Mouse (Mus musculus) kidney, postnatal 0 days (tissue): Measurements from ENCODE around the gene Mdm4. TPM values are rescaled to one million over a fixed set of nuclear protein-coding genes. Genes with fewer than 3 reads are reported as not detected.
A peak's percentile ranks its signal among the peaks of the same experiment; 100 is the strongest.

Experiments used
- ATAC-seq: fragments of 200-750 bp; cut with Nextera tagmentation; replicated peaks from 2 replicates; pipeline ENCODE4 v1.8.0; 2017; ENCODE audit warnings: low read depth, moderate number of reproducible peaks, moderate TSS enrichment, moderate library complexity; ENCODE audit not compliant: low FRiP score
- DNase-seq: peaks from one replicate; pipeline ENCODE4 v3.0.0-alpha.2; 2016; ENCODE audit warnings: low spot score
- H3K27ac ChIP-seq: fragments of 300-500 bp; sonication (generic); 2 replicates; pipeline ENCODE4 v1.5.1; 2014; ENCODE audit warnings: mild to moderate bottlenecking
- H3K27me3 ChIP-seq: fragments of 300-500 bp; sonication (generic); 2 replicates; pipeline ENCODE4 v1.6.1; 2014; ENCODE audit warnings: low read length, mixed read lengths; ENCODE audit not compliant: insufficient read depth
- H3K36me3 ChIP-seq: fragments of 300-500 bp; sonication (generic); 2 replicates; pipeline ENCODE4 v1.6.1; 2014; ENCODE audit warnings: low read length, mixed read lengths; ENCODE audit not compliant: insufficient read depth
- H3K4me1 ChIP-seq: fragments of 300-500 bp; sonication (generic); replicated peaks from 2 replicates; pipeline ENCODE4 v1.6.1; 2014; ENCODE audit warnings: antibody characterized with exemption, low read length, mixed read lengths; ENCODE audit not compliant: insufficient read depth
- H3K4me2 ChIP-seq: fragments of 300-500 bp; sonication (generic); 2 replicates; pipeline ENCODE4 v1.6.1; 2014; ENCODE audit warnings: mild to moderate bottlenecking, low read length, moderate library complexity, mixed read lengths
- H3K4me3 ChIP-seq: fragments of 300-500 bp; sonication (generic); replicated peaks from 2 replicates; pipeline ENCODE4 v1.5.1; 2014; ENCODE audit warnings: low read depth, low read length
- H3K9ac ChIP-seq: fragments of 300-500 bp; sonication (generic); 2 replicates; pipeline ENCODE4 v1.6.1; 2014; ENCODE audit warnings: low read depth, low read length
- H3K9me3 ChIP-seq: fragments of 300-500 bp; sonication (generic); replicated peaks from 2 replicates; pipeline ENCODE4 v1.6.1; 2016; ENCODE audit warnings: low read length, inconsistent platforms, mixed read lengths
- CTCF ChIP-seq: IDR thresholded peaks from 2 replicates; pipeline ENCODE4 v1.5.1; 2016; ENCODE audit warnings: antibody characterized with exemption, low read depth, mild to moderate bottlenecking, moderate library complexity
- WGBS: fragments of 180-500 bp; shearing (Covaris S2); extraction: QIAGEN DNeasy Blood & Tissue Kit; methylation state at CpG from one replicate; pipeline ENCODE4 v1.1.7; 2014; 5-methylcytosine and 5-hydroxymethylcytosine counted together
- polyA plus RNA-seq: library from polyadenylated mRNA; unstranded; fragments of >200 nt; fragmentation: Nextera tagmentation; extraction: Ambion mirVana; gene quantifications from 2 replicates; pipeline ENCODE4 v1.2.1, GENCODE M21; 2015

The Mdm4 gene
- polyA plus RNA-seq, 1 experiment from 2014 or later = 16.7 TPM

GRCm38 (mm10) chr1:132981232-132981631, 49.1 kb downstream of the Mdm4 start:
- ATAC-seq = no peak
- Histone ChIP-seq H3K9ac (no peak overlapping the region), H3K27me3 (no peaks in the 10 kb centered on the region), H3K36me3 (peaks cover 18% of the 10 kb centered on the region; the same call in 1 of the 2 replicates), H3K27ac (no peak overlapping the region), H3K4me2 (no peak overlapping the region), H3K4me1 (no peaks in the 10 kb centered on the region), H3K4me3 (no peak overlapping the region), H3K9me3 (no peaks in the 10 kb centered on the region)
- no peak for DNase-seq
- no peak for TF ChIP-seq CTCF
- WGBS = 88% methylated on average over 6 of the region's 6 CpGs

- DNase-seq (no peak), ATAC-seq (no peak)
- H3K4me2 ChIP-seq = no peak overlapping the region
- no peak overlapping the region for H3K4me3 ChIP-seq
- no peak for TF ChIP-seq CTCF
- no peaks in the 10 kb centered on the region for H3K9me3 ChIP-seq
- H3K36me3 ChIP-seq = no peaks in the 10 kb centered on the region
- no peak overlapping the region for H3K9ac ChIP-seq
- H3K27me3 ChIP-seq = no peaks in the 10 kb centered on the region
- H3K4me1 ChIP-seq = no peaks in the 10 kb centered on the region
- H3K27ac ChIP-seq = no peak overlapping the region
- WGBS = 63% methylated on average over 1 of the region's 1 CpGs
Measured at GRCm38 (mm10) chr1:132977402-132977801, 53.0 kb downstream of the Mdm4 start.

DNA sequence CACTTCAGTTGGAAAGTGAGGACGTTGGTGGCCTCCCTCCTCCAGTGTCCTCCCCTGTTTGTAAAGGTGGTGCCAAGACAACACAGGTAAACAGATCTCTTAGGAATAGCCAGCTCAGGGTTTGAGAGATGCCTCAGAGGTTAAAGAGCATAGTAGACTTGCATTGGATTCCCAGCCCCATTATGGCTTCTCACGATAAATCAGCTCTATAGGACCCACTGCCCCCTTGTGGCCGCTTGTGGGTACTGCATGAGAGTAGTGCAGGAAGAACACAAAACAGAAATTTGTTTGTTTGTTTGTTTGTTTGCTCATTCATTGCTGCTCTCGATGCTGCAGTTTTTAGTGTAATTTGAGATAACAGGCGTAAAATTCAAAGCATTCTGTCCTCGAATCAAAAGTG, 61.7 kb downstream of the Mdm4 start:
- H3K9ac ChIP-seq = no peak overlapping the region
- 30% methylated on average over 6 of the region's 6 CpGs for WGBS
- no peak overlapping the region for H3K4me2 ChIP-seq
- no peaks in the 10 kb centered on the region for H3K4me1 ChIP-seq
- H3K9me3 ChIP-seq = no peaks in the 10 kb centered on the region
- TF ChIP-seq CTCF = peak; percentile 82
- no peaks in the 10 kb centered on the region for H3K36me3 ChIP-seq
- peak; percentile 46 for DNase-seq
- H3K27me3 ChIP-seq = no peaks in the 10 kb centered on the region
- H3K4me3 ChIP-seq = no peak overlapping the region
- no peak overlapping the region for H3K27ac ChIP-seq
- no peak for ATAC-seq

GRCm38 (mm10) chr1:132964691-132965090, 65.7 kb downstream of the Mdm4 start:
- H3K4me3 ChIP-seq = no peak overlapping the region
- TF ChIP-seq CTCF = no peak
- 84% methylated on average over 4 of the region's 4 CpGs for WGBS

DNA sequence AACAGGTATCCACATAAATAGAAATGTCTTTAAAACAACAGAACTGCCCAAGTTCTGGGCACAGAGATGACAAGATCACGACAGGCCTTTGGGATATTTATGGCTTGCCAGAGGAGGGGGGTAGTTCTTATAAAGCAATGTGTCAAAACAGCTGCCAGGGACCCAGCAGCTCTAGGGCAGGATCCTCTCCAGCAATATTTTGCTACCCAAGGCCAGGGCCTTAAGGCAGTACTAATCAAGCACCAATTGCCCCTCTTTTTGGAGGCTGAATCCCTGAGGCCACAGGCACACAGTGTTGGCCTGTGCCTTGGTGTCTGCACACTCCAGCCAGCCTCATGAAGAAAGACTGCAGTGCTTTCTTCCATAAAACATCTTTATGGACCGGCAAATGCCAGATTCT, 66.3 kb downstream of the Mdm4 start:
- Histone ChIP-seq H3K9me3 (no peaks in the 10 kb centered on the region), H3K4me3 (no peak overlapping the region), H3K4me1 (no peaks in the 10 kb centered on the region), H3K4me2 (no peak overlapping the region), H3K9ac (no peak overlapping the region), H3K27ac (no peak overlapping the region), H3K36me3 (no peaks in the 10 kb centered on the region), H3K27me3 (no peaks in the 10 kb centered on the region)
- DNase-seq (no peak), ATAC-seq (no peak)
- TF ChIP-seq CTCF = no peak
- WGBS = 71% methylated on average over 2 of the region's 2 CpGs

More at GRCm38 (mm10) chr1:132964691-132965090, 65.7 kb downstream of the Mdm4 start:
- DNase-seq = no peak
- no peak for ATAC-seq
- H3K9me3 ChIP-seq = no peaks in the 10 kb centered on the region
- no peak overlapping the region for H3K4me2 ChIP-seq
- no peaks in the 10 kb centered on the region for H3K36me3 ChIP-seq
- no peak overlapping the region for H3K27ac ChIP-seq
- no peaks in the 10 kb centered on the region for H3K27me3 ChIP-seq
- H3K4me1 ChIP-seq = no peaks in the 10 kb centered on the region
- no peak overlapping the region for H3K9ac ChIP-seq

- ATAC-seq (no peak), DNase-seq (no peak)
- Histone ChIP-seq H3K27ac (no peak overlapping the region), H3K4me1 (no peaks in the 10 kb centered on the region), H3K9me3 (no peaks in the 10 kb centered on the region), H3K36me3 (no peaks in the 10 kb centered on the region), H3K4me2 (no peak overlapping the region), H3K4me3 (no peak overlapping the region), H3K9ac (no peak overlapping the region), H3K27me3 (no peaks in the 10 kb centered on the region)
- no peak for TF ChIP-seq CTCF
- 84% methylated on average over 3 of the region's 3 CpGs for WGBS
Measured at GRCm38 (mm10) chr1:132961751-132962150, 68.6 kb downstream of the Mdm4 start.

DNA sequence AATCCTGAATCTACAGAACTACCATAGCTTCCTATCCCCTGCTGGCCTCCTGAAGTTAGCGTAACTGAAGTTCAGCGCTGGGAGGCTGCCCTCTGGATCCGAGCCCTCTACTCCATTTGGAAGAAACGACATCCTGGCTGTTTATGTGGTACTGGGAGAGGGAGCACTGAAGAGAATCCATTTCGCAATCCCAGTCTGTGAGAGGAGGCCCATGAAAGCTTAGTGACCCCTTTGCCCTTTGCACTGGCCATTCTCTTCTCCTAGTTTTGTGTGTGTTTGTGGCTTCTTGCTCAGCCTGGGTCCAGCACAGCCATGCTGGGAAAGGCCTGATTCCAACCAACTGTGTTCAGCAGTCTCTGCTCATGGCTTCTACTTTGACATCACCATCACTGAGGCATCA, 73.6 kb downstream of the Mdm4 start:
- DNase-seq = no peak
- no peak overlapping the region for H3K4me2 ChIP-seq
- 74% methylated on average over 5 of the region's 5 CpGs for WGBS
- H3K9me3 ChIP-seq = no peaks in the 10 kb centered on the region
- no peak for TF ChIP-seq CTCF
- H3K4me1 ChIP-seq = no peaks in the 10 kb centered on the region
- no peak overlapping the region for H3K4me3 ChIP-seq
- no peak overlapping the region for H3K27ac ChIP-seq
- H3K9ac ChIP-seq = no peak overlapping the region
- no peaks in the 10 kb centered on the region for H3K36me3 ChIP-seq
- no peak for ATAC-seq
- no peaks in the 10 kb centered on the region for H3K27me3 ChIP-seq
